Mouse (Mus musculus): ENCODE results near the gene Inka2.
"Not testable (repeated sequence)": the region's sequence is repeated elsewhere in the genome, so short reads cannot be mapped to it uniquely, and the experiment has no call there.

Gene Inka2

GRCm38 (mm10) chr3:105696387-105697147, 7.8 kb upstream of the Inka2 start:
- no peak; the same call in 1 of the 2 replicates for ATAC-seq (ENCODE audit: low TSS enrichment)

GRCm38 (mm10) chr3:105697148-105697441, 7.3 kb upstream of the Inka2 start:
- no peak for ATAC-seq (ENCODE audit: low TSS enrichment)

- ATAC-seq (ENCODE audit: low TSS enrichment): no peak
These were observed 6.1 kb upstream of the Inka2 start for GRCm38 (mm10) chr3:105698311-105698710.

GRCm38 (mm10) chr3:105699241-105699933, 5.0 kb upstream of the Inka2 start:
- ATAC-seq (ENCODE audit: low TSS enrichment): no peak

GRCm38 (mm10) chr3:105700786-105701185, 3.6 kb upstream of the Inka2 start:
- not testable (repeated sequence) for ATAC-seq (ENCODE audit: low TSS enrichment)

GRCm38 (mm10) chr3:105701399-105701798, 3.0 kb upstream of the Inka2 start:
- ATAC-seq (ENCODE audit: low TSS enrichment): no peak

GRCm38 (mm10) chr3:105703571-105703970, 828 bp upstream of the Inka2 start:
- ATAC-seq (ENCODE audit: low TSS enrichment): no peak

- ATAC-seq (ENCODE audit: low TSS enrichment): peak; percentile 48
These were observed 706 bp downstream of the Inka2 start for GRCm38 (mm10) chr3:105705061-105705549.

GRCm38 (mm10) chr3:105705561-105705960, 1.2 kb downstream of the Inka2 start:
- ATAC-seq (ENCODE audit: low TSS enrichment): peak; percentile 32

GRCm38 (mm10) chr3:105706366-105707020, 2.1 kb downstream of the Inka2 start:
- ATAC-seq (ENCODE audit: low TSS enrichment): peak; percentile 51

GRCm38 (mm10) chr3:105707590-105707989, 3.2 kb downstream of the Inka2 start:
- ATAC-seq (ENCODE audit: low TSS enrichment): no peak

GRCm38 (mm10) chr3:105710246-105710645, 5.8 kb downstream of the Inka2 start:
- ATAC-seq (ENCODE audit: low TSS enrichment): no peak

- ATAC-seq (ENCODE audit: low TSS enrichment): no peak
These were observed 7.3 kb downstream of the Inka2 start for GRCm38 (mm10) chr3:105711741-105712140.

- ATAC-seq (ENCODE audit: low TSS enrichment): peak; percentile 21; the same call in 1 of the 2 replicates
These were observed 8.4 kb downstream of the Inka2 start for GRCm38 (mm10) chr3:105712827-105713226.

- no peak for ATAC-seq (ENCODE audit: low TSS enrichment)
These were observed 9.9 kb downstream of the Inka2 start for GRCm38 (mm10) chr3:105714091-105714819.

GRCm38 (mm10) chr3:105714820-105715167, 10.4 kb downstream of the Inka2 start:
- no peak for ATAC-seq (ENCODE audit: low TSS enrichment)

- peak; percentile 8 for ATAC-seq (ENCODE audit: low TSS enrichment)
These were observed 12.1 kb downstream of the Inka2 start for GRCm38 (mm10) chr3:105716353-105717000.

- peak; percentile 3; the same call in 1 of the 2 replicates for ATAC-seq (ENCODE audit: low TSS enrichment)
These were observed 13.6 kb downstream of the Inka2 start for GRCm38 (mm10) chr3:105717856-105718555.

- 0 out of 2 replicates have a peak, but pooled peaks have one; percentile 13 for ATAC-seq (ENCODE audit: low TSS enrichment)
These were observed 14.3 kb downstream of the Inka2 start for GRCm38 (mm10) chr3:105718746-105719145.

- ATAC-seq (ENCODE audit: low TSS enrichment): peak; percentile 19; the same call in 1 of the 2 replicates
These were observed 15.6 kb downstream of the Inka2 start for GRCm38 (mm10) chr3:105719979-105720378.

GRCm38 (mm10) chr3:105720514-105720913, 16.1 kb downstream of the Inka2 start:
- ATAC-seq (ENCODE audit: low TSS enrichment): peak; percentile 2; the same call in 1 of the 2 replicates

Measured in frontal cortex, adult (tissue).